Mouse (Mus musculus): Measurements from ENCODE around the gene Wnt9a. TPM values are rescaled to one million over a fixed set of nuclear protein-coding genes. Genes with fewer than 3 reads are reported as not detected.
A peak's percentile ranks its signal among the peaks of the same experiment; 100 is the strongest.

Gene Wnt9a
- 2.9 and 6.0 TPM in 2 replicates for polyA plus RNA-seq (2015; fragmentation: Nextera tagmentation; extraction: Ambion mirVana)

- H3K9ac ChIP-seq (replicated peaks): peak within 1 kb of the TSS; percentile 64
- WGBS: under 1% methylated on average over 83 of the region's 128 CpGs
- H3K27me3 ChIP-seq: peaks cover 82% of the 10 kb centered on the region
- H3K4me2 ChIP-seq (replicated peaks): peak within 1 kb of the TSS; percentile 70
- H3K9me3 ChIP-seq: no peaks in the 10 kb centered on the region
- peak within 1 kb of the TSS; percentile 52 for H3K4me3 ChIP-seq (replicated peaks)
- H3K36me3 ChIP-seq: no peaks in the 10 kb centered on the region
- peaks cover 47% of the 10 kb centered on the region for H3K4me1 ChIP-seq (replicated peaks)
- no peak within 1 kb of the TSS for H3K27ac ChIP-seq
- peak; percentile 53 for ATAC-seq
These were observed at the start of gene Wnt9a for GRCm38 (mm10) chr11:59306461-59307421. TSS of gene Wnt9a (plus strand) at chr11:59306928.

GRCm38 (mm10) chr11:59259647-59260046 lies 47.1 kb upstream of the Wnt9a start:
- peaks cover 49% of the 10 kb centered on the region for H3K27me3 ChIP-seq
- ATAC-seq: no peak
- H3K27ac ChIP-seq: no peak overlapping the region

GRCm38 (mm10) chr11:59260706-59261493 lies 45.8 kb upstream of the Wnt9a start:
- Histone ChIP-seq H3K9ac (replicated peaks) (no peak overlapping the region), H3K9me3 (no peaks in the 10 kb centered on the region), H3K4me3 (replicated peaks) (no peak overlapping the region), H3K4me2 (replicated peaks) (no peak overlapping the region), H3K27me3 (peaks cover 61% of the 10 kb centered on the region), H3K27ac (no peak overlapping the region), H3K36me3 (no peaks in the 10 kb centered on the region), H3K4me1 (replicated peaks) (peaks cover 22% of the 10 kb centered on the region)
- 81% methylated on average over 10 of the region's 10 CpGs for WGBS
- ATAC-seq: no peak

More at GRCm38 (mm10) chr11:59259647-59260046, 47.1 kb upstream of the Wnt9a start:
- no peak overlapping the region for H3K4me2 ChIP-seq (replicated peaks)
- no peak overlapping the region for H3K9ac ChIP-seq (replicated peaks)
- no peak overlapping the region for H3K4me3 ChIP-seq (replicated peaks)
- no peaks in the 10 kb centered on the region for H3K9me3 ChIP-seq
- 89% methylated on average over 7 of the region's 7 CpGs for WGBS
- H3K36me3 ChIP-seq: no peaks in the 10 kb centered on the region
- H3K4me1 ChIP-seq (replicated peaks): peaks cover 12% of the 10 kb centered on the region

- no peaks in the 10 kb centered on the region for H3K9me3 ChIP-seq
- H3K9ac ChIP-seq (replicated peaks): no peak overlapping the region
- no peak for ATAC-seq
- H3K4me3 ChIP-seq (replicated peaks): no peak overlapping the region
- H3K27ac ChIP-seq: no peak overlapping the region
- peaks cover 22% of the 10 kb centered on the region for H3K4me1 ChIP-seq (replicated peaks)
- no peak overlapping the region for H3K4me2 ChIP-seq (replicated peaks)
- H3K27me3 ChIP-seq: peaks cover 66% of the 10 kb centered on the region
- no peaks in the 10 kb centered on the region for H3K36me3 ChIP-seq
These were observed 44.4 kb upstream of the Wnt9a start for GRCm38 (mm10) chr11:59262308-59262707.

GRCm38 (mm10) chr11:59263870-59264563 lies 42.7 kb upstream of the Wnt9a start:
- peaks cover 22% of the 10 kb centered on the region for H3K4me1 ChIP-seq (replicated peaks)
- under 1% methylated on average over 56 of the region's 56 CpGs for WGBS
- peak; percentile 92 for ATAC-seq
- peaks cover 77% of the 10 kb centered on the region for H3K27me3 ChIP-seq
- peak overlapping the region; percentile 74 for H3K27ac ChIP-seq
- H3K36me3 ChIP-seq: no peaks in the 10 kb centered on the region
- peak overlapping the region; percentile 50 for H3K4me3 ChIP-seq (replicated peaks)
- H3K4me2 ChIP-seq (replicated peaks): peak overlapping the region; percentile 75
- H3K9ac ChIP-seq (replicated peaks): peak overlapping the region; percentile 72
- peaks cover 3% of the 10 kb centered on the region; the same call in 1 of the 2 replicates for H3K9me3 ChIP-seq

GRCm38 (mm10) chr11:59264593-59264992 lies 42.1 kb upstream of the Wnt9a start:
- Histone ChIP-seq H3K36me3 (no peaks in the 10 kb centered on the region), H3K27ac (peak overlapping the region; percentile 74), H3K4me1 (replicated peaks) (peaks cover 22% of the 10 kb centered on the region), H3K27me3 (peaks cover 77% of the 10 kb centered on the region), H3K4me2 (replicated peaks) (peak overlapping the region; percentile 75), H3K9ac (replicated peaks) (peak overlapping the region; percentile 72), H3K9me3 (peaks cover 3% of the 10 kb centered on the region; the same call in 1 of the 2 replicates), H3K4me3 (replicated peaks) (peak overlapping the region; percentile 50)
- 1% methylated on average over 8 of the region's 8 CpGs for WGBS
- peak; percentile 66 for ATAC-seq

GRCm38 (mm10) chr11:59265154-59265813 lies 41.4 kb upstream of the Wnt9a start:
- H3K27ac ChIP-seq: peak overlapping the region; percentile 7; the same call in 1 of the 2 replicates
- ATAC-seq: 0 out of 2 replicates have a peak, but pooled peaks have one; percentile 7

GRCm38 (mm10) chr11:59266727-59267126 lies 40.0 kb upstream of the Wnt9a start:
- Histone ChIP-seq H3K4me2 (replicated peaks) (no peak overlapping the region), H3K36me3 (no peaks in the 10 kb centered on the region), H3K27ac (no peak overlapping the region), H3K4me1 (replicated peaks) (peaks cover 22% of the 10 kb centered on the region), H3K9ac (replicated peaks) (no peak overlapping the region), H3K4me3 (replicated peaks) (no peak overlapping the region), H3K27me3 (peaks cover 61% of the 10 kb centered on the region), H3K9me3 (peaks cover 5% of the 10 kb centered on the region; the same call in 1 of the 2 replicates)
- ATAC-seq: no peak
- WGBS: 20% methylated on average over 6 of the region's 6 CpGs

More at GRCm38 (mm10) chr11:59265154-59265813, 41.4 kb upstream of the Wnt9a start:
- Histone ChIP-seq H3K9ac (replicated peaks) (no peak overlapping the region), H3K9me3 (peaks cover 5% of the 10 kb centered on the region; the same call in 1 of the 2 replicates), H3K4me3 (replicated peaks) (no peak overlapping the region), H3K36me3 (no peaks in the 10 kb centered on the region), H3K27me3 (peaks cover 70% of the 10 kb centered on the region), H3K4me1 (replicated peaks) (peaks cover 22% of the 10 kb centered on the region), H3K4me2 (replicated peaks) (no peak overlapping the region)
- 53% methylated on average over 8 of the region's 8 CpGs for WGBS

- 0 out of 2 replicates have a peak, but pooled peaks cover 2% of the 10 kb centered on the region for H3K9me3 ChIP-seq
- no peak overlapping the region for H3K9ac ChIP-seq (replicated peaks)
- no peaks in the 10 kb centered on the region for H3K36me3 ChIP-seq
- no peak overlapping the region for H3K27ac ChIP-seq
- 85% methylated on average over 3 of the region's 3 CpGs for WGBS
- ATAC-seq: no peak
- H3K4me1 ChIP-seq (replicated peaks): no peaks in the 10 kb centered on the region
- no peak overlapping the region for H3K4me3 ChIP-seq (replicated peaks)
- H3K4me2 ChIP-seq (replicated peaks): no peak overlapping the region
- H3K27me3 ChIP-seq: peaks cover 48% of the 10 kb centered on the region
These were observed 32.5 kb upstream of the Wnt9a start for GRCm38 (mm10) chr11:59274184-59274583.

- H3K4me1 ChIP-seq (replicated peaks): no peaks in the 10 kb centered on the region
- H3K27ac ChIP-seq: no peak overlapping the region
- no peaks in the 10 kb centered on the region for H3K36me3 ChIP-seq
- no peaks in the 10 kb centered on the region for H3K9me3 ChIP-seq
- WGBS: 40% methylated on average over 2 of the region's 2 CpGs
- H3K27me3 ChIP-seq: peaks cover 56% of the 10 kb centered on the region
- no peak overlapping the region for H3K4me2 ChIP-seq (replicated peaks)
- no peak for ATAC-seq
- H3K4me3 ChIP-seq (replicated peaks): no peak overlapping the region
- H3K9ac ChIP-seq (replicated peaks): no peak overlapping the region
These were observed 29.9 kb upstream of the Wnt9a start for GRCm38 (mm10) chr11:59276877-59277276.

- WGBS: 75% methylated on average over 4 of the region's 4 CpGs
- Histone ChIP-seq H3K4me1 (replicated peaks) (no peaks in the 10 kb centered on the region), H3K36me3 (no peaks in the 10 kb centered on the region), H3K27ac (no peak overlapping the region), H3K4me2 (replicated peaks) (no peak overlapping the region), H3K27me3 (peaks cover 50% of the 10 kb centered on the region), H3K4me3 (replicated peaks) (no peak overlapping the region), H3K9ac (replicated peaks) (no peak overlapping the region), H3K9me3 (no peaks in the 10 kb centered on the region)
- no peak for ATAC-seq
These were observed 28.7 kb upstream of the Wnt9a start for GRCm38 (mm10) chr11:59278047-59278446.
